26 mouse cellular contexts compared by ENCODE assay signal in genomic region chr5:97961786-97962185, GRCm38 (mm10).
A peak's percentile ranks its signal among the peaks of the same experiment; 100 is the strongest.
DNase-seq lines count a peak whose midpoint lies in the region; ATAC-seq lines count a peak whose summit lies in the region.
"Had no signal": no experiment of that assay in that cellular context is flagged by ENCODE, and none has a peak within 500 bp of the region (broad histone marks: within the 10 kb centered on the region; RNA-seq: fewer than 3 reads in every experiment).

No protein-coding gene starts in this region.

- no peaks in the 10 kb centered on the region for H3K4me1 ChIP-seq in lung, embryonic 15.5 days
- H3K4me1 ChIP-seq in neural tube, embryonic 15.5 days = no peaks in the 10 kb centered on the region
- H3K4me1 ChIP-seq: forebrain, embryonic 10.5 days; heart, embryonic 10.5 days; hindbrain, embryonic 13.5 days had no signal

- no peak overlapping the region for H3K9ac ChIP-seq in lung, embryonic 15.5 days
- H3K9ac ChIP-seq in neural tube, embryonic 15.5 days (replicated peaks) = no peak overlapping the region
- H3K9ac ChIP-seq: forebrain, postnatal 0 days; heart, embryonic 13.5 days; hindbrain, embryonic 13.5 days had no signal

- no peak for DNase-seq in lung, postnatal 4 days
- DNase-seq in layer of hippocampus, postnatal 25 days (ENCODE audit: extremely low spot score in 1 of 2, low spot score in 1 of 2) = no peak
- DNase-seq in gastrocnemius, adult 18-20 months (ENCODE audit: low spot score) = no peak
- DNase-seq: adrenal gland, adult 8-10 months; adrenal gland, postnatal 25 days; cerebellum, adult 11-12 months; cerebellum, adult 8-10 months; cerebellum, postnatal 10 days; cerebellum, postnatal 36 days; forebrain, postnatal 0 days; gastrocnemius, postnatal 25 days; heart, adult 2 months; heart, postnatal 14 days; heart, postnatal 4 days had no signal

- WGBS in lung, embryonic 15.5 days = 66% methylated on average over 7 of the region's 7 CpGs
- 84% methylated on average over 7 of the region's 7 CpGs for WGBS in neural tube, embryonic 15.5 days

- H3K36me3 ChIP-seq in lung, embryonic 15.5 days = peaks cover 11% of the 10 kb centered on the region; the same call in 1 of the 2 replicates
- H3K36me3 ChIP-seq in neural tube, embryonic 15.5 days = no peaks in the 10 kb centered on the region
- H3K36me3 ChIP-seq: hindbrain, embryonic 13.5 days had no signal

- peak overlapping the region; percentile 54 for H3K27ac ChIP-seq in lung, embryonic 15.5 days
- H3K27ac ChIP-seq in neural tube, embryonic 15.5 days (replicated peaks) = no peak overlapping the region
- H3K27ac ChIP-seq: forebrain, embryonic 10.5 days; heart, adult 2 months; heart, embryonic 10.5 days; heart, embryonic 13.5 days; hindbrain, embryonic 13.5 days had no signal

- H3K9me3 ChIP-seq in lung, embryonic 15.5 days = no peaks in the 10 kb centered on the region
- no peaks in the 10 kb centered on the region for H3K9me3 ChIP-seq in neural tube, embryonic 15.5 days (replicated peaks)
- H3K9me3 ChIP-seq: forebrain, embryonic 10.5 days; heart, embryonic 10.5 days; heart, embryonic 13.5 days; hindbrain, embryonic 13.5 days had no signal

- ATAC-seq in lung, embryonic 15.5 days (ENCODE audit: borderline replicate concordance, extremely low read depth, low FRiP score, low TSS enrichment) = no peak
- peak; percentile 73 for ATAC-seq in granulocyte monocyte progenitor cell, adult 5-6 weeks (replicated peaks; ENCODE audit: poor library complexity, severe bottlenecking)
- ATAC-seq in megakaryocyte, adult 5-6 weeks (ENCODE audit: poor library complexity, severe bottlenecking) = peak; percentile 66
- no peak for ATAC-seq in neural tube, embryonic 15.5 days (ENCODE audit: low FRiP score)
- ATAC-seq: activated CD4-positive, CD25-positive, alpha-beta regulatory T cell, adult 4 months; CD4-positive, CD25-positive, alpha-beta regulatory T cell, adult 4 months; forebrain, embryonic 14.5 days; forebrain, postnatal 0 days; hindbrain, embryonic 16.5 days had no signal

- H3K27me3 ChIP-seq in lung, embryonic 15.5 days = no peaks in the 10 kb centered on the region
- H3K27me3 ChIP-seq in neural tube, embryonic 15.5 days (replicated peaks) = no peaks in the 10 kb centered on the region
- H3K27me3 ChIP-seq: heart, embryonic 13.5 days; hindbrain, embryonic 13.5 days had no signal

- no peak overlapping the region for H3K4me3 ChIP-seq in lung, embryonic 15.5 days
- H3K4me3 ChIP-seq in neural tube, embryonic 15.5 days (replicated peaks) = no peak overlapping the region
- H3K4me3 ChIP-seq: forebrain, embryonic 10.5 days; heart, adult 2 months; heart, embryonic 10.5 days; heart, embryonic 13.5 days; hindbrain, embryonic 13.5 days had no signal

- no peak overlapping the region for H3K4me2 ChIP-seq in lung, embryonic 15.5 days
- H3K4me2 ChIP-seq in neural tube, embryonic 15.5 days = no peak overlapping the region
- H3K4me2 ChIP-seq: heart, embryonic 13.5 days; hindbrain, embryonic 13.5 days had no signal

Comparison
In these comparisons a context has a peak if more than half of its experiments do, and no peak if none do; other contexts are left out.
1. ATAC-seq: peak in granulocyte monocyte progenitor cell, adult 5-6 weeks (single experiment) and megakaryocyte, adult 5-6 weeks (single experiment); none in lung, embryonic 15.5 days (single experiment) and neural tube, embryonic 15.5 days (single experiment).